Mouse (Mus musculus): ENCODE results near the gene Rell1.
"Not testable (repeated sequence)": the region's sequence is repeated elsewhere in the genome, so short reads cannot be mapped to it uniquely, and the experiment has no call there.

Rell1 gene

GRCm38 (mm10) chr5:63951421-63951911 is 17.2 kb downstream of the Rell1 start:
- DNase-seq, result no peak

GRCm38 (mm10) chr5:63949195-63949594 is 19.5 kb downstream of the Rell1 start:
- DNase-seq, result no peak

- no peak for DNase-seq
Observed at GRCm38 (mm10) chr5:63947526-63947925, 21.2 kb downstream of the Rell1 start.

- DNase-seq, result no peak
Observed at GRCm38 (mm10) chr5:63943291-63943690, 25.4 kb downstream of the Rell1 start.

- DNase-seq, result no peak
Observed at GRCm38 (mm10) chr5:63941891-63942290, 26.8 kb downstream of the Rell1 start.

GRCm38 (mm10) chr5:63938575-63938974 is 30.1 kb downstream of the Rell1 start:
- DNase-seq, result no peak

- DNase-seq, result no peak
Observed at GRCm38 (mm10) chr5:63936740-63937139, 32.0 kb downstream of the Rell1 start.

GRCm38 (mm10) chr5:63935581-63935980 is 33.1 kb downstream of the Rell1 start:
- no peak for DNase-seq

- DNase-seq, result no peak
Observed at GRCm38 (mm10) chr5:63932829-63933228, 35.9 kb downstream of the Rell1 start.

GRCm38 (mm10) chr5:63930824-63931358 is 37.8 kb downstream of the Rell1 start:
- no peak for DNase-seq

GRCm38 (mm10) chr5:63925035-63925628 is 43.6 kb downstream of the Rell1 start:
- DNase-seq, result no peak

- no peak for DNase-seq
Observed at GRCm38 (mm10) chr5:63923305-63924025, 45.2 kb downstream of the Rell1 start.

GRCm38 (mm10) chr5:63918201-63918600 is 50.5 kb downstream of the Rell1 start:
- DNase-seq, result no peak

GRCm38 (mm10) chr5:63916457-63917139 is 52.1 kb downstream of the Rell1 start:
- DNase-seq, result no peak

GRCm38 (mm10) chr5:63914896-63915295 is 53.8 kb downstream of the Rell1 start:
- DNase-seq, result no peak

- DNase-seq, result no peak
Observed at GRCm38 (mm10) chr5:63910171-63910960, 58.3 kb downstream of the Rell1 start.

GRCm38 (mm10) chr5:63907513-63907912 is 61.2 kb downstream of the Rell1 start:
- DNase-seq, result no peak

GRCm38 (mm10) chr5:63906149-63907093 is 62.3 kb downstream of the Rell1 start:
- peak; percentile 86 for DNase-seq

GRCm38 (mm10) chr5:63903329-63903728 is 65.4 kb downstream of the Rell1 start:
- no peak for DNase-seq

GRCm38 (mm10) chr5:63897820-63898110 is 70.9 kb downstream of the Rell1 start:
- no peak for DNase-seq

GRCm38 (mm10) chr5:63897001-63897819 is 71.5 kb downstream of the Rell1 start:
- not testable (repeated sequence) for DNase-seq
